Mouse (Mus musculus) left cerebral cortex, postnatal 14 days (tissue): ENCODE results near the gene Abcg1. TPM values are rescaled to one million over a fixed set of nuclear protein-coding genes. Genes with fewer than 3 reads are reported as not detected.

ENCODE experiments used
- DNase-seq, 2 experiments: peaks; one replicate each; pipeline ENCODE4 v3.0.0; 2021 to 2022; ENCODE audit warnings: low spot score in 2 of 2, mixed read lengths in 1 of 2
- intact Hi-C: fragments of 180-260 bp; cut with DNase I; formaldehyde crosslinking; loops from one replicate; pipeline ENCODE4 v1.15.1; 2025
- total RNA-seq, 2 experiments: library from RNA; stranded (reverse); gene quantifications; 2 replicates each; pipeline ENCODE4 v1.2.3; 2021

Abcg1 gene
- total RNA-seq, 2 experiments from 2014 or later = 41.6 to 52.7 TPM

GRCm38 (mm10) chr17:31037331-31037730 is 20.1 kb upstream of the Abcg1 start:
- DNase-seq = no peak
- intact Hi-C loops = no loop called here

GRCm38 (mm10) chr17:31038381-31038780 is 19.1 kb upstream of the Abcg1 start:
- DNase-seq = peak in 1 of 2 experiments; percentile 60
- intact Hi-C loops = no loop called here

- intact Hi-C loops = no loop called here
Measured at GRCm38 (mm10) chr17:31039626-31040025, 17.8 kb upstream of the Abcg1 start.

GRCm38 (mm10) chr17:31040421-31040820 is 17.1 kb upstream of the Abcg1 start:
- intact Hi-C loops = no loop called here
- no peak for DNase-seq

More at GRCm38 (mm10) chr17:31039626-31040025, 17.8 kb upstream of the Abcg1 start:
- no peak for DNase-seq

GRCm38 (mm10) chr17:31042751-31043150 is 14.7 kb upstream of the Abcg1 start:
- intact Hi-C loops = no loop called here

DNA sequence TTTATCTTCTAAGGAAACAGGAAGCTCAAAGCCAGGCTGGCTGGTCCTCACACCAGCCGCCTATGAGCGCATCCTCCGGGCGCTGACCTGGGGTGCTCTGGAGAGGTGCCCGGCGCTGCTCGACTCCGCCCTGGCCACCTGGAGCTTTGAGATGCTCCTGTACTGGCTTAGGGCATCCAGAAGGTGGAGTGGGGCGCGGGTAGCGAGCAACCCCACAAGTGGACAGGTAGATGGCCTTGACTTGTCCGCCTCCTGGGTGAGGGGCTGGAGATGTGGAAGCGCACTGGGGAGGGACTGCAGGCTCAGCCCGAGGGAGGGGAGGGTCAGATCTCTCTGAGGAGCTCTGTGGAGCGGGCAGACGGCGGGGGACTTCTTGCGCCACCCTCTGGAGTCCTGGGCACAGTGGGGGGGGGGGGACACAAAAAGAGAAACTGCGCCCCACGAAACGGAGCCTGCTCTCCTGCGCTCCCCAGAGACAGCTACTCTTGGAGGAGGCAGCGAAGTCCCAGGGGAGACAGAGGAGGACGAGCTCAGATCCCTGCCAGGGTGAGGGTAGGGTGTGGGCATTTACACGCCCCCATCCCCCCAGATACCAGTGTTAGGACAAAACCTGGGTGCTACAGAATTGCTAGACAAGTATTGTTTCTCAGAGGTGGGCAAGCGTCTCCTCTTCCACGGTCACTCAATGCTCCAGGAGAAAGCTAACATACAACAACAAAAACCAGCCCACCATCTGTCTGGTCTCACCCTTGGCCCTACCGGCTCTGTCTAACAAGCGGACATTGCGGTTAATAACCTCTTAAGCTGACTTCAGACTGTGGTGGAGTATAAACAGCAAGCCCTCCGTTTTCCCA is 643 bp downstream of the Abcg1 start:
- intact Hi-C loops = loop anchor here (2.0 kb wide), 2 partner anchors 39 to 61 kb away; no protein-coding TSS in a partner anchor

More at GRCm38 (mm10) chr17:31042751-31043150, 14.7 kb upstream of the Abcg1 start:
- no peak for DNase-seq

GRCm38 (mm10) chr17:31058745-31059085 is 1.2 kb downstream of the Abcg1 start:
- intact Hi-C loops = loop anchor here (2.0 kb wide), 1 partner anchor 40 kb away; no protein-coding TSS in a partner anchor
- DNase-seq = peak; percentile 82 to 94

More for the DNA sequence above, 643 bp downstream of the Abcg1 start:
- DNase-seq = peak in 1 of 2 experiments; percentile 52

DNA sequence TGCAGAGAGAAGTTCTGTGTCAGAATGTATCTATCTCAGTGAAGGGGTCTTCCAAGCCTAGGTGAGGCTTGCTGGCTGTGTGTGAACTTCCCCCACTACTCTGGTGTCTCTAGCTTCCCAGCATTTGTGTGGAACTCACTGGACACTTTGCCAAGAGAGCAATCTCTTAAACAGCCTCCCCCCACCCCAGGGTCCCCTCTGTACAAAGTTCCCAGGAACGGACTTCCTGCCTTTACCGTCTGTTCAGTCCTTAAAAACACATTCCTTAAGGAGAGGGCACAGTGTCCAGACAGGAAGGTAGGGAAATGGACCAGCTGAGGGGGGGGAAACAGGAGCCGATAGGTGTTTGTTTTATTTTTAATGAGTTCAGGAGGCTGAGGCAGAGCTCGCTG is 2.7 kb downstream of the Abcg1 start:
- no peak for DNase-seq
- intact Hi-C loops = no loop called here

DNA sequence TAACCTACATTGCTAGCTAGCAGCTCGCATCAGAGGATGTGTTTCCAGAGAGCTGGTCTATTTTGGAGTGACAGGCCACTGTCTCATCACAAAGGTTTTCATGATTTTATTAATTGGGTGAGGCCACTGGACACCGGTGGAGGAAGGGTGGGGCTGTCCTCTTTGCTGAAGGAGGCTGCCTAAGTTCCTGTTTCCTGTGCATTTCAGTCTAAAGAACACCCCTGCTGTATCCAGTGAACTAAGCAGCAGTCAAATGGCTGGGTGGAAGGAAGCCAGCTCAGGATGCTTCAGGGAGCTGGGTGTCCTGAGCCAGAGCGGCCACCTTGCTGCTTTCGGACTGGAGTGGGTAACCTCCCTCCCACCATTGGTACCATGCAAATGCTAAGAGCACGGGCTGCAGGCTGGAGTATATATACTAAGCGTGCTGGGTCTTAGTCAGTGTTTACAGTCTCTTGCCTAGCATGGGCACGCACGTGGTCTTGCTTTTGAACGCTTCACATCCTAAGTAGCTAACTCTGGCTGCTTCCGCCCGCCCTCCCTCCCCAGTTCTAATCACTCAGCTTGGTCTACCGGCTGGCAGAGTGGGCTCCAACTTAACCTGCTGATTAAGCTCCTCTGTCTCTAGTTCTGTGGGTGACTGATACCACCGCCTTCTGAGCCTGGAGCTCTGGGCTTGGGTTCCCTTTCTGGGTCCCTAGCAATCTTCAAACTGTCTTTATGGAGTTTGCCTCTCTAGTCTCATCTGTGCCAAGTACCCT is 3.3 kb downstream of the Abcg1 start:
- intact Hi-C loops = no loop called here
- no peak for DNase-seq

- DNase-seq = no peak
- intact Hi-C loops = no loop called here
Measured at GRCm38 (mm10) chr17:31061346-31062095, 4.0 kb downstream of the Abcg1 start.

DNA sequence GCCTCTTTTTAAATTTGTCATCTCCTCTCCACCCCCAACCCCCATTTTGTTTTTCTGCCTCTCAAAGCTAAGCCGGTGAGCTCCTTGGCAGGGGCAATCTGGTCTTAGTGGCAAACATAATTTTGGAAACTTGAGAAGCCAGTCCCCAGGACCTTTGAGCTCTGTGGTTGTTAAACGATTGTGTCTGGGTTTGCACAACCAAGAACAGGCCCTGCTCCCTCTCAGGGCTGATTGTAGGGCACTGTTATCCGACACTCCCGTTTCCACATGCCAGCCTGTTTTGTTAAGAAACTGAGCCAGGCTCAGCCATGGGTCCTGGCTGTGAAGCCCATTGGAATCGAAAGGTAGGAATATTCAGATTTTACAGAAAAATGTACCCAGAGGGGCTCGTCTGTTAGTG is 8.6 kb downstream of the Abcg1 start:
- no peak for DNase-seq
- intact Hi-C loops = no loop called here

GRCm38 (mm10) chr17:31067051-31067450 is 9.6 kb downstream of the Abcg1 start:
- intact Hi-C loops = no loop called here
- no peak for DNase-seq

GRCm38 (mm10) chr17:31069121-31069520 is 11.6 kb downstream of the Abcg1 start:
- DNase-seq = no peak
- intact Hi-C loops = no loop called here

DNA sequence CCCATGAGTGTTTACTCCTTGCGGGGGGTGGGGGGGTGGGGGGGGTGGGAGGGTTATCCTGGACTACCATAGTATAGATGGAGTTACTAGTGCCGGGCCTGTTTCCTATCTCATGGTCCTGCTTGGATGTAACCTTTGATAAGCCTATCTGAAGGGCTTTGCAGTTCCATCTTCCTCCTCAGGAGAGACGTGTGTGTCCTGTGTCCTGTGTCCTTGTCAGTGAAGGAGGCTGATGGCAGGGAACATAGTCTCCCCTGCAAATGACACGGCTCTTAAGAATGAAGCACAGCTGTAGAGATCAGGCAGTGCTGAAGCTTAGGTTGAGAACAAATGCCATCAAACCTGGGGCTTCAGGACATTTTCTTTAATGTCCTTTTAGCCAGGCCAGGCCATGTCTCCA is 12.4 kb downstream of the Abcg1 start:
- no peak for DNase-seq
- intact Hi-C loops = no loop called here

DNA sequence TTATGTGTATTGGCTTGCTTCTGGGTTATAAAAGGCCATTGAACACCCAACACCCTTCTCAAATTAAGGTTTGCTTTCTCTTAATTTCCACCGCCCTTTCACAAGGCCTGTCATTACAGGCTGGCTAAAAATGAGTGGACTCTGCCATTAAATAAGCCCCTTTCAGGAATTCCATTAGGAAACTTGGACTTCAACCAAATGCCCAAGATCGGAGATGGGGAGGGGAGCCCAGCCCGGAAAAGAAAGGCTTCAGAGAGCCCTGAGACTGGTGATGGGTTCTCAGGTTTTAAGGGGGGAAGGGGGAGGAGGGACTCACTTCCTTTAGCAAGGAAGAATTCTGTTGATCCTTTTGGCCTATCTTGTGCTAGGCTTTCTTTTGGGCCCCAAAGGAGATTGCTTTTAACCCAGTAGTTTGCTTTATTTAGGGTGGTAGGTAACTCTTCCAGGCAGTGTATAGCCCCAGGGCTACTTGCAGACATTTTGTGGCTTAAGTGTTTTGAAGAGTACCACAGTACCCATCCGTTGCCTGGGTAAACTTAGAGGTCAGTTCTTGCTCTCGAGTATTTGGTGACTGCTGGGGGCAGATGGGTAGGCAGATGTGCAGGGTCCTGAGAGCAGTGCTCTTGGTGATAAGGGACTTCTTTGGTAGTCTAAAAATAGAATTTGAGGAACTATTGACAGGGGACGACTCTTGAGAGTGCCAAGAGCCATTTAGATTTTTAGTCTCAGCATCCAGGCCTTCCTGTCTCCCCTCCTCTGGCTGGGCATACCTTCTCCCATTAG is 13.1 kb downstream of the Abcg1 start:
- DNase-seq = no peak

DNA sequence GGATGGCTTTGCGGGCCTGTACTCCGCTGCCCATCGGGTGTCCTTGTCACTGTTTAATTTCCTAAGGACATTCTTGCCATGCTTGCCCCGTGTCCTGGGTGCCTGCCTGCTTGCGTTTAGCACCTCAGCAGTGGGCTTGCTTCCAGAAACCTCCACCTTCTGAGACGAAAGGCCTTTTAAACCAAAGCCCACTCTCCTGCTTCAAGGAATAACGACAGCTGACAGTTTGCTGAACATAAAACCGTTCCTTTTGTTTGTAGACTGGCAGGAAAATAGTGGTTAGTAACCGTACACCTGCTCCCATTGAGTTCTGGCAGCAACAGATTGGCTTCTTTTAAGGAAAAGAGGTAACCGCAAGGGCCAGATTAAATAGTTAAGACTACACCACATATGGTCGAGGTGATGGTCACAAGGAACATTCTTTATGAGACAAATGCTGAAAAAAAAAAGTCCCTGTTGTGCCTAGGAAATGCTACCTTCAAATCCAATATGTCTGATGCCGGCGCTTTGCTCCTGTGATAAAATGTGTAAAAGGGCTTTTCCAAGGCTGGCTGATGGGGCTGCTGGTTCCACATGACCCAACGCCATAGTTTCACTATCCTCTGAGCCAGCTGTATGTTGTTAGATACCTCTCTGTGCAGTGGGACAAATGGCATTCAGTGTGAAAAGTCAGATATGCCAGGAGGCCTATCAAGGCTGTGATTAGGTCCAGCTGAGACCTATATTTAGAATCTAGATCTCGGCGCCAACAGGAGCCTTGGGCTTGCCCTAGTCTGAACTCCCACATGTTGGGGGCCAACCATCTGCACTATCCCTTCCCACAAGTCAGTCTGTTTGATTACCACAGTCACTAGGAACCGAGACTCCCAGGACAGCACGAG is 14.2 kb downstream of the Abcg1 start:
- no peak for DNase-seq
- intact Hi-C loops = no loop called here

More for the DNA sequence above, 13.1 kb downstream of the Abcg1 start:
- intact Hi-C loops = no loop called here

DNA sequence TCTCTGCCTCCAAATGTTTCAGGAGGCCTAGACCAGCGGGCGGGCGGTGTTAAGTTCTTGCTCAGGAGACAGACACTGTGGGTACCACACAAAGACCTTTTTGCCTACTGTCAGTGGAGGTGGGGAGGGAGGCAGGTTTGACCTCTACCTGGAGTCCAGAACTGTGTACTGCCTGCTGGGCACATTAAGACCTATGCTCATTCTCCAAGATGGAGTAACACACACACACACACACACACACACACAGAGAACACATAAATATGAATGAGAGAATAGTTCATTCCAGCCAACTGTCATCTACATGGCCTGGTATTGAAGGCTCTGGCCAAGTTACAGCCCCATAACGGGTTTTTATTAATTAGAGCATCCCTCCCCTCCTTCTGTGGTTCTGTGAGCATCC is 15.4 kb downstream of the Abcg1 start:
- intact Hi-C loops = no loop called here
- no peak for DNase-seq
